Mouse (Mus musculus) intestine, embryonic 14.5 days (tissue): ENCODE data around the gene Heg1. TPM values are rescaled to one million over a fixed set of nuclear protein-coding genes. Genes with fewer than 3 reads are reported as not detected.

Experiments
- ATAC-seq: fragments of 200-750 bp; cut with Nextera tagmentation; replicated peaks from 2 replicates; pipeline ENCODE4 v1.8.0; 2017; ENCODE audit warnings: low read depth, moderate number of reproducible peaks, moderate TSS enrichment, moderate library complexity; ENCODE audit not compliant: low FRiP score, low TSS enrichment
- DNase-seq: peaks from one replicate; pipeline ENCODE4 v3.0.0-alpha.2; 2018; ENCODE audit warnings: low spot score
- H3K27ac ChIP-seq: fragments of 300-500 bp; sonication (generic); 2 replicates; pipeline ENCODE4 v1.5.1; 2014; ENCODE audit warnings: low read depth, mild to moderate bottlenecking, control low read depth
- H3K27me3 ChIP-seq: fragments of 300-500 bp; sonication (generic); replicated peaks from 2 replicates; pipeline ENCODE4 v1.6.1; 2014; ENCODE audit warnings: low read length, control low read depth; ENCODE audit not compliant: control insufficient read depth, insufficient read depth
- H3K36me3 ChIP-seq: fragments of 300-500 bp; sonication (generic); 2 replicates; pipeline ENCODE4 v1.6.1; 2014; ENCODE audit warnings: low read length, control low read depth; ENCODE audit not compliant: control insufficient read depth, insufficient read depth
- H3K4me1 ChIP-seq: fragments of 300-500 bp; sonication (generic); replicated peaks from 2 replicates; pipeline ENCODE4 v1.6.1; 2014; ENCODE audit warnings: low read length, control low read depth, mixed read lengths; ENCODE audit not compliant: control insufficient read depth, insufficient read depth
- H3K4me2 ChIP-seq: fragments of 300-500 bp; sonication (generic); 2 replicates; pipeline ENCODE4 v1.6.1; 2014; ENCODE audit warnings: low read length
- H3K4me3 ChIP-seq: fragments of 300-500 bp; sonication (generic); 2 replicates; pipeline ENCODE4 v1.5.1; 2014; ENCODE audit warnings: low read depth, low read length, control low read depth, mixed read lengths
- H3K9ac ChIP-seq: fragments of 300-500 bp; sonication (generic); 2 replicates; pipeline ENCODE4 v1.6.1; 2014; ENCODE audit warnings: mild to moderate bottlenecking, low read length
- H3K9me3 ChIP-seq: fragments of 300-500 bp; sonication (generic); 2 replicates; pipeline ENCODE4 v1.6.1; 2016; ENCODE audit warnings: low read length, control low read depth; ENCODE audit not compliant: control insufficient read depth
- WGBS: fragments of 180-500 bp; shearing (Covaris S2); extraction: QIAGEN DNeasy Blood & Tissue Kit; methylation state at CpG from one replicate; pipeline ENCODE4 v1.1.7; 2014; 5-methylcytosine and 5-hydroxymethylcytosine counted together
- polyA plus RNA-seq: library from polyadenylated mRNA; unstranded; fragments of >200 nt; fragmentation: Nextera tagmentation; extraction: Ambion mirVana; gene quantifications from 2 replicates; pipeline ENCODE4 v1.2.1, GENCODE M21; 2014

Gene Heg1
- polyA plus RNA-seq, 1 experiment from 2014 or later = 26.5 TPM

DNA sequence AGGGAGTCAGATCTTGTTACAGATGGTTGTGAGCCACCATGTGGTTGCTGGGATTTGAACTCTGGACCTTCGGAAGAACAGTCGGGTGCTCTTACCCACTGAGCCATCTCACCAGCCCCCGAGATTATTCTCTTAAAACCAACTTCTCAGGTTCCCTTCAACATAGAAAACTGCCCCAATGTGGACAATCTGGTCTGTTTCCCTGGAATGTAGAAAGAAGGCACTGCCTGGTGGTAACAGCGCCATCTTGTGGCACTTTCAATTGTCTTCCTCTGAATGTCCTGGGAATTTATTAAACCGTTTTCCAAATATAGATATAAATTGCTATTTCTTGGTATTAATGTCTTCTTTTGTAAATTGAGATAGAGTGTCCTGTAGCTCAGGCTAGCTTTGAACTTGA lies 113.7 kb downstream of the Heg1 start:
- 63% methylated on average over 5 of the region's 5 CpGs for WGBS
- ATAC-seq (no peak), DNase-seq (no peak)
- Histone ChIP-seq H3K27ac (no peak overlapping the region), H3K4me2 (no peak overlapping the region), H3K27me3 (no peaks in the 10 kb centered on the region), H3K9ac (no peak overlapping the region), H3K36me3 (no peaks in the 10 kb centered on the region), H3K4me3 (no peak overlapping the region), H3K9me3 (no peaks in the 10 kb centered on the region), H3K4me1 (no peaks in the 10 kb centered on the region)

DNA sequence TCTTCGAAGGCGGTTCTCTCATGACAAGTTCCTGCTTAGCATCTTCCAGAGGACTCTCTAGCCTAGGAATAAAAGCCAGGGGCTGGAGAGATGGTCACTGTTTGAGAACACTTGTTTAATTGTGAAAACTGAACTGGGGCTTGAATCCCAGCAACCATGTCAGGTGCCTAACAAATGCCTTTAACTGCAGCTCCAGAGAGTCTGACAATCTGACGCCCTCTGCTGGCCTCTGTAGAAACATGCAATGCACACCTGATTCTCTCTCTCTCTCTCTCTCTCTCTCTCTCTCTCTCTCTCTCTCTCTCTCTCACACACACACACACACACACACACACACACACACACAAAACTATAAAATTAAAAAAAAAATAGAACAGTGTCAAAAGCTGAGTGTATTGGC lies 125.8 kb downstream of the Heg1 start:
- H3K27ac ChIP-seq = no peak overlapping the region

DNA sequence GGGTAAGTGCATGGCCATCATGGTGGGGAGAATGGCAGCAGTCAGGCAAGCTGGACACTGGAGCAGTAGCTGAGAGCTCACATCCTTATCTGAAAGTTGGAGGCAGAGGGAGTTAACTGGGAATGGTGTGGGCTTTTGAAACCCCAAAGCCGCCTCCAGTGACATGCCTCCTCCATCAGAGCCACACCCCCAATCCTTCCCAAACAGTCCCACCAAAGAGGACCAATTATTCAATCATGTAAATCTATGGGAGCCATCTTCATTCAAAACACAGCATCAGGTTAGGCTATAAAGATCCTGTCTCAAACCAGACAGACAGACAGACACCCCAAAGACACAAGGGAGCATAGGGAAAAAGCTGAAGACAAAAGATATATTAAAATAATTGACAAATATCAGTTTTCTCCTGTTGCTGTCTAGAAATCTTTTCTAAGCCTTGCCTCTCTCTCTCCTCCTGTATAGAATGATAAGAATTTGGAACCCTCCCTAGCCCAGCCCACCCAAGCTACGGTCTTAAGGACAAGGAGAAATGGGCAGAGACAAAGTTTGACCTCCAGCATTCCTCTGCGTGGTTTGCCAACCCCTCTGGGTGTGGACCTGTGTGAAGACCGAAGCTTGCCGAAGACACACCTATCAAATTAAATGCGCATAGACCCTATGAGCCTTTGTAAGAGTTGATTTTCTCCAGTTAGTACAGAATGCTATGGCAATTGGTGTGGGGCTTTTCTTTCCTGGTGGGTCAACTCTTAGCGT lies 134.4 kb downstream of the Heg1 start:
- 87% methylated on average over 7 of the region's 7 CpGs for WGBS
- H3K4me3 ChIP-seq = no peak overlapping the region
- DNase-seq (no peak), ATAC-seq (no peak)
- H3K27ac ChIP-seq = no peak overlapping the region
- no peaks in the 10 kb centered on the region for H3K27me3 ChIP-seq
- no peak overlapping the region for H3K4me2 ChIP-seq
- no peaks in the 10 kb centered on the region for H3K4me1 ChIP-seq
- H3K9ac ChIP-seq = no peak overlapping the region
- H3K9me3 ChIP-seq = no peaks in the 10 kb centered on the region
- no peaks in the 10 kb centered on the region for H3K36me3 ChIP-seq

More for the DNA sequence above, 125.8 kb downstream of the Heg1 start:
- DNase-seq (no peak), ATAC-seq (no peak)
- H3K9me3 ChIP-seq = peaks cover 3% of the 10 kb centered on the region; the same call in 1 of the 2 replicates
- 0 out of 2 replicates have a peak, but pooled peaks cover 3% of the 10 kb centered on the region for H3K36me3 ChIP-seq
- WGBS = 78% methylated on average over 3 of the region's 3 CpGs
- no peaks in the 10 kb centered on the region for H3K4me1 ChIP-seq
- no peaks in the 10 kb centered on the region for H3K27me3 ChIP-seq
- no peak overlapping the region for H3K4me3 ChIP-seq
- no peak overlapping the region for H3K9ac ChIP-seq
- H3K4me2 ChIP-seq = no peak overlapping the region

DNA sequence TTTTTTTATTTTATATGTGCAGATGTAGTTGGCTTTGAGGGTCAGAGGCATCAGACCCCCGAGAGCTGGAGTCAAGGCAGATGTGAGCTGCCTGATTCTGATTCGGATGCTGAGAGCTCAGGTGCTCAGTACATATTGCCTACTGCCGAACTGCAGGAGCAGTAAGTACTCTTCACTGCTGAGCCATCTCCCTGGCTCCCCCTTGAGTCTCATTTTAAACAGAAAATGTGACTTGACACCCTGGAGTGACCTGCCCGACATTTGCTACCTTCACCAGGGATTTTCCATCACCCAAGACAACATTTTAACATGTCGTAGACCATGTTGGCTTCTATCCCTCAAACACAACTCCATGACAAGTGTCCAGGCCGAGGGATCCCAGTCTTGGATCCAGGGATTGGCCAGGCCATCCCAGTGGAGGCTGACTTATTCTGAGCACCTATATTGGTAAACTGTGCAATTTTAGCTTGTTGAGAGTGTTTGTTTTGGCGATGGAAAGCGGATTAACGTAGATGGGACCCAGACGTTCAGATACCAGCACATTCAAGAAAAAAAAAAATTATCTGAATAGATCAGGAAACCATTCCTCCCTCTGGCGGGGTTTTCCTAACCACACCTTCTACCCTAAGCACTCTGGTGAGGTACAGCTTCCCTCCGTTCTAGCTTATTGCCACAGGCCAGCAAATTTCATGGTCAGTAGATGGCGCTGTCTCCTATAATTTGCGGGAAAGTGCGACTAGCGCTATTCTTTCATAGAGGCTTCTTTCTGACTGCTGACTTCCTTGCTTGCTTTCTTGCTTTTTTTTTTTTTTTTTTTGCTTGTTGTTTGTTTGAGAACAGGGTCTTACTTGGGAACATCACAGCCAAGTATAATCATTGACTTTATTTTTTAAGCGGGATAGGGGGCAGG lies 136.4 kb downstream of the Heg1 start:
- H3K9me3 ChIP-seq = no peaks in the 10 kb centered on the region
- H3K4me3 ChIP-seq = no peak overlapping the region
- H3K4me1 ChIP-seq = no peaks in the 10 kb centered on the region
- H3K4me2 ChIP-seq = no peak overlapping the region
- H3K9ac ChIP-seq = no peak overlapping the region
- ATAC-seq = peak; percentile 57
- H3K36me3 ChIP-seq = no peaks in the 10 kb centered on the region
- peak; percentile 97 for DNase-seq
- no peak overlapping the region for H3K27ac ChIP-seq
- 20% methylated on average over 17 of the region's 17 CpGs for WGBS
- H3K27me3 ChIP-seq = no peaks in the 10 kb centered on the region

Other genes with a start within 250 kb of the Heg1 start
- gene Slc12a8, start 167.0 kb upstream of the Heg1 start, polyA plus RNA-seq = 1.8 and 5.0 TPM in 2 replicates
- 103 and 105 TPM in 2 replicates for gene Muc13, start 109.7 kb downstream of the Heg1 start, polyA plus RNA-seq
- gene Itgb5, start 145.3 kb downstream of the Heg1 start, polyA plus RNA-seq = 23.7 and 41.4 TPM in 2 replicates